Mouse (Mus musculus) embryonic facial prominence, embryonic 11.5 days (tissue): ENCODE measurements around the gene Pgam1. TPM values are rescaled to one million over a fixed set of nuclear protein-coding genes. Genes with fewer than 3 reads are reported as not detected.
"Not testable (repeated sequence)": the region's sequence is repeated elsewhere in the genome, so short reads cannot be mapped to it uniquely, and the experiment has no call there.

Experiments
- ATAC-seq: fragments of 200-750 bp; cut with Nextera tagmentation; replicated peaks from 2 replicates; pipeline ENCODE4 v1.8.0; 2017; ENCODE audit warnings: low read depth; ENCODE audit not compliant: insufficient number of reproducible peaks, low FRiP score, low TSS enrichment
- DNase-seq: peaks from one replicate; pipeline ENCODE4 v3.0.0-alpha.2; 2015; ENCODE audit warnings: low spot score
- H3K27ac ChIP-seq: fragments of 300-500 bp; sonication (generic); replicated peaks from 2 replicates; pipeline ENCODE4 v1.5.1; 2014; ENCODE audit warnings: mild to moderate bottlenecking, low read depth, low read length, control low read depth
- H3K27me3 ChIP-seq: fragments of 300-500 bp; sonication (generic); 2 replicates; pipeline ENCODE4 v1.6.1; 2014; ENCODE audit warnings: mild to moderate bottlenecking, low read length, moderate library complexity, mixed read lengths; ENCODE audit not compliant: control insufficient read depth, insufficient read depth
- H3K36me3 ChIP-seq: fragments of 300-500 bp; sonication (generic); replicated peaks from 2 replicates; pipeline ENCODE4 v1.6.1; 2014; ENCODE audit warnings: low read depth, mild to moderate bottlenecking, low read length, moderate library complexity, mixed read lengths; ENCODE audit not compliant: control insufficient read depth, insufficient read depth
- H3K4me1 ChIP-seq: fragments of 300-500 bp; sonication (generic); 2 replicates; pipeline ENCODE4 v1.6.1; 2014; ENCODE audit warnings: low read length, mixed read lengths; ENCODE audit not compliant: control insufficient read depth, insufficient read depth
- H3K4me2 ChIP-seq: fragments of 300-500 bp; sonication (generic); 2 replicates; pipeline ENCODE4 v1.6.1; 2014; ENCODE audit warnings: low read depth, mild to moderate bottlenecking, control low read depth, low read length, moderate library complexity
- H3K4me3 ChIP-seq: fragments of 300-500 bp; sonication (generic); 2 replicates; pipeline ENCODE4 v1.5.1; 2014; ENCODE audit warnings: low read depth, low read length, control low read depth
- H3K9ac ChIP-seq: fragments of 300-500 bp; sonication (generic); replicated peaks from 2 replicates; pipeline ENCODE4 v1.6.1; 2014; ENCODE audit warnings: mild to moderate bottlenecking, control low read depth, low read length
- H3K9me3 ChIP-seq: fragments of 300-500 bp; sonication (generic); replicated peaks from 2 replicates; pipeline ENCODE4 v1.6.1; 2016; ENCODE audit warnings: mild to moderate bottlenecking, low read length, inconsistent platforms, mixed read lengths; ENCODE audit not compliant: control insufficient read depth
- WGBS: fragments of 180-500 bp; shearing (Covaris S2); extraction: QIAGEN DNeasy Blood & Tissue Kit; methylation state at CpG from one replicate; pipeline ENCODE4 v1.1.7; 2014; 5-methylcytosine and 5-hydroxymethylcytosine counted together
- polyA plus RNA-seq: library from polyadenylated mRNA; unstranded; fragments of >200 nt; fragmentation: Nextera tagmentation; extraction: Ambion mirVana; gene quantifications from 2 replicates; pipeline ENCODE4 v1.2.1, GENCODE M21; 2014

Pgam1 gene
- polyA plus RNA-seq: 787 and 839 TPM in 2 replicates

- peak within 1 kb of the TSS; percentile 44 for H3K4me2 ChIP-seq
- peak; percentile 99 for DNase-seq
- H3K36me3 ChIP-seq: no peaks in the 10 kb centered on the region; the same call in 1 of the 2 replicates
- H3K27ac ChIP-seq: peak within 1 kb of the TSS; percentile 69
- H3K27me3 ChIP-seq: no peaks in the 10 kb centered on the region
- H3K4me1 ChIP-seq: peaks cover 3% of the 10 kb centered on the region; the same call in 1 of the 2 replicates
- WGBS: 5% methylated on average over 52 of the region's 54 CpGs
- peak; percentile 88 for ATAC-seq
- H3K9ac ChIP-seq: peak within 1 kb of the TSS; percentile 82
- no peaks in the 10 kb centered on the region for H3K9me3 ChIP-seq
- H3K4me3 ChIP-seq: peak within 1 kb of the TSS; percentile 63
Observed at GRCm38 (mm10) chr19:41911178-41912073, at the start of gene Pgam1. Gene Pgam1, plus strand, starts transcription at chr19:41911923.

DNA sequence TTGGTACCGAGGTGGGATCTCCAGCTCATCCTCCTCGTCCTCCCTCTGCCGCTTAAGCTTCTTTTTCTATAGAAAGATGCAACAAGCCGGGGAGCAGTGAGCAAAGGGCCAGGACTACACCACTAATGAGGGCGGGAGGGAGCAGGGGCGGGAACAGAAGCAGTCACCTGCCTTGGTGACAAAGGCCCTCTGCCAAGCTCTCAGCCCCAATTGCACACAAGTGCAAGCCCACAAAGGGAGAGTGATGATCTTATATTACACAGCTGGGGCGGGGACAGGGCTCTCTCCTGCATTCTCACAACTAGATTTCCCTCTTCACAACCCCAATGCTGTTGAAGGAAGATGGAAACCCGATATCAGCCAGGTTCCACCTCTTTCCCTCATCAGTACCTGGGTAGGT, 45.0 kb upstream of the Pgam1 start:
- 90% methylated on average over 8 of the region's 8 CpGs for WGBS
- Histone ChIP-seq H3K9ac (no peak overlapping the region), H3K27me3 (no peaks in the 10 kb centered on the region), H3K36me3 (no peaks in the 10 kb centered on the region; the same call in 1 of the 2 replicates), H3K4me1 (no peaks in the 10 kb centered on the region), H3K9me3 (no peaks in the 10 kb centered on the region), H3K27ac (no peak overlapping the region), H3K4me3 (no peak overlapping the region), H3K4me2 (no peak overlapping the region)
- no peak for DNase-seq
- ATAC-seq: no peak

GRCm38 (mm10) chr19:41869296-41869695, 42.4 kb upstream of the Pgam1 start:
- H3K4me3 ChIP-seq: no peak overlapping the region
- ATAC-seq (no peak), DNase-seq (no peak)
- H3K9me3 ChIP-seq: no peaks in the 10 kb centered on the region
- WGBS: 94% methylated on average over 5 of the region's 5 CpGs
- no peaks in the 10 kb centered on the region; the same call in 1 of the 2 replicates for H3K36me3 ChIP-seq
- no peak overlapping the region for H3K27ac ChIP-seq
- H3K9ac ChIP-seq: no peak overlapping the region
- no peak overlapping the region for H3K4me2 ChIP-seq
- H3K4me1 ChIP-seq: no peaks in the 10 kb centered on the region
- H3K27me3 ChIP-seq: no peaks in the 10 kb centered on the region

DNA sequence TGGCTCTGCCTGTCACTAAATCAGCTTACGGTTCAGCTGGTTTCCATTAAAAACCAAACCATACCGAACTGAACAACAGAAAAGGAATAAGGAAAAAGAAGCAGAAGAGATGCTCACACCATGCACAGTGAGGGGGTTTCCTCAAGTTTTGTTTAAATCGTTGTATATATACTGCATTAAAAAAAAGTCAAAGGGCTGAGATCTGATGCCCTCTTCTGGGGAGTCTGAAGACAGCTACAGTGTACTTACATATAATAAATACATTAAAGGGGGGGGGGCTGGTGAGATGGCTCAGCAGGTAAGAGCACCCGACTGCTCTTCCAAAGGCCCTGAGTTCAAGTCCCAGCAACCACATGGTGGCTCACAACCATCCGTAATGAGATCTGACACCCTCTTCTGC, 41.8 kb upstream of the Pgam1 start:
- H3K9ac ChIP-seq, H3K4me1 ChIP-seq, H3K36me3 ChIP-seq, H3K4me3 ChIP-seq, H3K27ac ChIP-seq, H3K27me3 ChIP-seq, DNase-seq, H3K4me2 ChIP-seq, ATAC-seq, H3K9me3 ChIP-seq: not testable (repeated sequence)
- 81% methylated on average over 5 of the region's 5 CpGs for WGBS

DNA sequence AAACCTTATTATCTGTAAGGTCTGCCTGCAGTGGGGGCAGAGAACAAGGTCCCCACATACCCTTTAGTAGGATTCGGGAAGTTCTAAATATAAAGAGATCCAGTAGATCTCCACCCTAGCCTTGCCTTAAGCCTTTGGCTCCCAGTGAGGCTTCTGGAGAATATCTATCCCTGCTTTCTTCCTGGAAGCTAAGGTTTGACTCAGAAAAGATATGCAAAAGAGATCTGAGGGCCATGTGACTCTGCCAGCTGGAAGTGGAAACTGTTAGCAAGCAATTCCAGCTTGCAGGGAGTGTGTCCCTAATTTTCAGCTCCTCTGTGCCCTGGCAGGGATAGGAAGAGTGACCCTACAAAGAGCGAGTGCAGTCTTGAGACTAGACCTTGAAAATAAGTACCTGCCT, 39.4 kb upstream of the Pgam1 start:
- no peak overlapping the region for H3K4me3 ChIP-seq
- 86% methylated on average over 2 of the region's 2 CpGs for WGBS
- no peak overlapping the region for H3K27ac ChIP-seq
- H3K36me3 ChIP-seq: no peaks in the 10 kb centered on the region; the same call in none of the 2 replicates
- ATAC-seq: no peak
- H3K9me3 ChIP-seq: no peaks in the 10 kb centered on the region
- H3K27me3 ChIP-seq: no peaks in the 10 kb centered on the region
- H3K4me2 ChIP-seq: no peak overlapping the region
- H3K4me1 ChIP-seq: no peaks in the 10 kb centered on the region
- no peak for DNase-seq
- H3K9ac ChIP-seq: no peak overlapping the region

GRCm38 (mm10) chr19:41874356-41874755, 37.4 kb upstream of the Pgam1 start:
- 90% methylated on average over 14 of the region's 14 CpGs for WGBS
- H3K36me3 ChIP-seq: peaks cover 2% of the 10 kb centered on the region
- ATAC-seq: no peak

GRCm38 (mm10) chr19:41881842-41882241, 29.9 kb upstream of the Pgam1 start:
- Histone ChIP-seq H3K4me3 (no peak overlapping the region), H3K4me2 (no peak overlapping the region), H3K4me1 (no peaks in the 10 kb centered on the region), H3K27me3 (no peaks in the 10 kb centered on the region), H3K9me3 (no peaks in the 10 kb centered on the region), H3K36me3 (peaks cover 2% of the 10 kb centered on the region), H3K9ac (no peak overlapping the region), H3K27ac (no peak overlapping the region)
- DNase-seq (no peak), ATAC-seq (no peak)
- 95% methylated on average over 4 of the region's 4 CpGs for WGBS

More at GRCm38 (mm10) chr19:41874356-41874755, 37.4 kb upstream of the Pgam1 start:
- DNase-seq: no peak
- Histone ChIP-seq H3K9ac (no peak overlapping the region), H3K4me2 (no peak overlapping the region), H3K4me1 (no peaks in the 10 kb centered on the region), H3K27ac (no peak overlapping the region), H3K9me3 (no peaks in the 10 kb centered on the region), H3K27me3 (no peaks in the 10 kb centered on the region), H3K4me3 (no peak overlapping the region)

DNA sequence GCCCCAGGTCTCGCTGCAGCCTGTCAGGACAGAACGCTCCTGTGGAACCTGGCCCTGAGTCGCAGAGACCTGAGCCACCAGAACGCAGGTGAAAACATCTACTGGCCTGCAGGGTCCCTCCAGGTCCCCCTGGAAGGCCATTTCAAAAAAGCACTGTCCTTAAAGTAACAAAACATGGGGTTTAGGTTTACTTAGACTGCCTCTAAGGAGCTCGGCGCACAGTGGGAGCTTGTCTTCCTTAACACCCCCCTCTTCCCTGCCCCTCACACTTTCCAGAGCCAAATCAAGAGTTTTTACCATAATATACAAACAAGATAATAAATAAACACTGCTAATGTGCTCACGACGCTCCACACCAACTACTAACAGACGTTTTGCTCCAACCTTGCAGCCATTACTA, 27.8 kb upstream of the Pgam1 start:
- Histone ChIP-seq H3K4me2 (no peak overlapping the region), H3K4me3 (no peak overlapping the region), H3K9ac (no peak overlapping the region), H3K27me3 (no peaks in the 10 kb centered on the region), H3K9me3 (no peaks in the 10 kb centered on the region), H3K4me1 (no peaks in the 10 kb centered on the region), H3K27ac (no peak overlapping the region), H3K36me3 (no peaks in the 10 kb centered on the region; the same call in none of the 2 replicates)
- 95% methylated on average over 9 of the region's 9 CpGs for WGBS
- ATAC-seq (no peak), DNase-seq (no peak)
